Mouse (Mus musculus): ENCODE data around the gene Trir. TPM values are rescaled to one million over a fixed set of nuclear protein-coding genes. Genes with fewer than 3 reads are reported as not detected.

Gene Trir
- polyA plus RNA-seq, 1 experiment from 2014 or later: 63.4 TPM

DNA sequence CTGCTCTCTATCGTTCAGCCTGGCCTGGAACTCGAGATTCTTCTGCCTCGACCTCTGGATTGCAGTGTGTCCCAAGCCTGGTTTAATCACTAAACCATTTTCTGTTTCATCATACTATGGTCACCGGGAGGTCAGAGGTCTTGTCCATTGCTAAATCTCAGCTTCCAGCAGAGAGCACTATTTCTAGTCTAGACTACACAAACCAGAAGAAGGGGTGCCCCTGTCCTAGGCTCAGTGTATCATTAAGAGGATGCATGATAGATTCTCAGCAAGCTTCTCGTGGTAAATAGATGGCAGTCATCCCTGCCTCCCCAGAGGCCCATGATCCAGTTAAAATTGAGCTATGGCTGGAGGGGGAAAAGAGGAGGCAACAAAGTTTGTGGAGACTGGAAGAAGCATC lies 44.4 kb downstream of the Trir start:
- peaks cover 31% of the 10 kb centered on the region for H3K36me3 ChIP-seq (replicated peaks)
- peak overlapping the region; percentile 97 for H3K4me3 ChIP-seq (replicated peaks)
- no peaks in the 10 kb centered on the region for H3K27me3 ChIP-seq
- ATAC-seq (ENCODE audit: insufficient read depth): peak; percentile 29
- H3K4me1 ChIP-seq (replicated peaks): peaks cover 62% of the 10 kb centered on the region
- peak overlapping the region; percentile 88; the same call in 1 of the 2 replicates for H3K9ac ChIP-seq
- H3K9me3 ChIP-seq (replicated peaks): no peaks in the 10 kb centered on the region
- WGBS (ENCODE audit: insufficient replicate concordance): 54% methylated on average over 5 of the region's 5 CpGs
- peak overlapping the region; percentile 82 for H3K4me2 ChIP-seq
- peak overlapping the region; percentile 94 for H3K27ac ChIP-seq (replicated peaks)

DNA sequence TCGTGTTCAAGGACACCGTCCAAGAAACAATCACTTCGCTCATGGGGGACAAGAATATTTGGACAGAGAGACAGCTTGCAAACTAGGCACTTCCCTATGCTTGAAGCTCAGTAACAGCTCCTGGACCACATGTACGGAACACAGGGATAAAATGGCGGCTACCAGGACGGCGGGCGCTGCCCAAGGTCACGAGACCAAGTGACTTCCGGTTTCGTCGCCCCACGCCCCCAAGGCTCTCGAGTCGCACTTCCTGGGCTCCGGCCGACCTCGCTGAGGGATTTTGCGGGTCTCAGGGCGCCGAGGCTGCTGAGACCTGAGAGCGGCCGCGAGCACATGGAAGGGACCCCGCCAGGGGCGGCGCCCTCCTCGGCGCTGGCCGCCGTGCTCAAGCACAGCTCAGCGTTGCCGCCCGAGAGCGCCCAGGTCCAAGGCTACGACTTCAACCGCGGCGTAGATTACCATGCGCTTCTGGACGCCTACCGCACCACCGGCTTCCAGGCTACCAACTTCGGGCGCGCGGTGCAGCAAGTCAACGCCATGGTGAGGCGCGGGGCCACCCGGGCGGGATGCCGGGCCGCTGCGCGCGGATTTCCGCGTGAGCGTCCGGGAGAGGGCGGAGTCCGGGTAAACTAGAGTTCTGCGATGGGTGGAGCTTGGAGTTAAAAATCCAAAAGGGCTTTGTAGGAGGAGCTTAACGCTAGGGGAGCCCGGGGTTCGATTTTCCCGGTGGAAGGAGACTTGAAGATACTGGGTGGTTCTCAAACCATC lies 45.1 kb downstream of the Trir start, which contains the start of gene Dhps:
TSS of gene Dhps (plus strand) at position 244 of the 768 bp plus-strand sequence.
- under 1% methylated on average over 68 of the region's 68 CpGs for WGBS (ENCODE audit: insufficient replicate concordance)
- no peaks in the 10 kb centered on the region for H3K27me3 ChIP-seq
- peaks cover 62% of the 10 kb centered on the region for H3K4me1 ChIP-seq (replicated peaks)

DNA sequence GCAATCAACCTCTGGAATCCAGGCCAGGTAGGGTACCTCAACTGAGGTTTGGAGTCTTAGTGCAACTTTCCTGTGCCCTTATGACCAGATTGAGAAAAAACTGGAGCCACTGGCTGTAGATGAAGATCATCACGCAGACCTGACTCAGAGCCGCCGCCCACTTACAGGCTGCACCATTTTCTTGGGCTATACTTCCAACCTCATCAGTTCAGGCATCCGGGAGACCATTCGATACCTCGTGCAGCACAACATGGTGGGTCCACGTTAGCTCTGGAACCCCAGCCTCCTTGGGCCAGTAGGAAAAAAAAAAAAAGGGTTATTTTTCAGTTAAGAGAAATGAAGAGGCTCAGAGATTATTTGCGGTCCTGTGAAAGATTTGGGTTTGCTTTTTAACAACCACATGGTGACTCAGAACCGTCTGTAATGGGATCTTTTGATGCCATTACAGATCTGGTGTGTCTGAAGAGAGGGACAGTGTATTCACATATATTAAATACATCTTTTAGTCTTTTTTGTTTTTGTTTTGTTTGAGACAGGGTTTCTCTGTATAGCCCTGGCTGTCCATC lies 45.8 kb downstream of the Trir start:
- Histone ChIP-seq H3K9ac (peak overlapping the region; percentile 88), H3K4me1 (replicated peaks) (peaks cover 70% of the 10 kb centered on the region), H3K4me3 (replicated peaks) (peak overlapping the region; percentile 97), H3K9me3 (replicated peaks) (no peaks in the 10 kb centered on the region), H3K27ac (replicated peaks) (peak overlapping the region; percentile 94), H3K36me3 (replicated peaks) (peaks cover 42% of the 10 kb centered on the region), H3K4me2 (peak overlapping the region; percentile 82), H3K27me3 (no peaks in the 10 kb centered on the region)
- ATAC-seq (ENCODE audit: insufficient read depth): no peak
- 31% methylated on average over 9 of the region's 9 CpGs for WGBS (ENCODE audit: insufficient replicate concordance)

More for the DNA sequence above, 45.1 kb downstream of the Trir start, which contains the start of gene Dhps:
- Histone ChIP-seq H3K27ac (replicated peaks) (peak within 1 kb of the TSS; percentile 94), H3K36me3 (replicated peaks) (peaks cover 37% of the 10 kb centered on the region), H3K4me3 (replicated peaks) (peak within 1 kb of the TSS; percentile 97), H3K9me3 (replicated peaks) (no peaks in the 10 kb centered on the region), H3K4me2 (peak within 1 kb of the TSS; percentile 82), H3K9ac (peak within 1 kb of the TSS; percentile 88)
- ATAC-seq (ENCODE audit: insufficient read depth): peak; percentile 81

- WGBS (ENCODE audit: insufficient replicate concordance): 84% methylated on average over 15 of the region's 15 CpGs
- Histone ChIP-seq H3K4me2 (peak overlapping the region; percentile 82), H3K27me3 (no peaks in the 10 kb centered on the region), H3K4me3 (replicated peaks) (no peak overlapping the region), H3K9me3 (replicated peaks) (no peaks in the 10 kb centered on the region), H3K9ac (no peak overlapping the region), H3K36me3 (replicated peaks) (peaks cover 47% of the 10 kb centered on the region), H3K27ac (replicated peaks) (no peak overlapping the region), H3K4me1 (replicated peaks) (peaks cover 74% of the 10 kb centered on the region)
- no peak for ATAC-seq (ENCODE audit: insufficient read depth)
Measured at GRCm38 (mm10) chr8:85073041-85073612, 46.5 kb downstream of the Trir start.

GRCm38 (mm10) chr8:85074167-85074566 lies 47.5 kb downstream of the Trir start:
- Histone ChIP-seq H3K9me3 (replicated peaks) (no peaks in the 10 kb centered on the region), H3K4me1 (replicated peaks) (peaks cover 83% of the 10 kb centered on the region), H3K4me3 (replicated peaks) (no peak overlapping the region), H3K9ac (no peak overlapping the region), H3K4me2 (no peak overlapping the region), H3K36me3 (replicated peaks) (peaks cover 55% of the 10 kb centered on the region), H3K27me3 (no peaks in the 10 kb centered on the region), H3K27ac (replicated peaks) (0 out of 2 replicates have a peak overlapping the region, but pooled peaks have one; percentile 73)
- WGBS (ENCODE audit: insufficient replicate concordance): 79% methylated on average over 10 of the region's 10 CpGs
- ATAC-seq (ENCODE audit: insufficient read depth): no peak

DNA sequence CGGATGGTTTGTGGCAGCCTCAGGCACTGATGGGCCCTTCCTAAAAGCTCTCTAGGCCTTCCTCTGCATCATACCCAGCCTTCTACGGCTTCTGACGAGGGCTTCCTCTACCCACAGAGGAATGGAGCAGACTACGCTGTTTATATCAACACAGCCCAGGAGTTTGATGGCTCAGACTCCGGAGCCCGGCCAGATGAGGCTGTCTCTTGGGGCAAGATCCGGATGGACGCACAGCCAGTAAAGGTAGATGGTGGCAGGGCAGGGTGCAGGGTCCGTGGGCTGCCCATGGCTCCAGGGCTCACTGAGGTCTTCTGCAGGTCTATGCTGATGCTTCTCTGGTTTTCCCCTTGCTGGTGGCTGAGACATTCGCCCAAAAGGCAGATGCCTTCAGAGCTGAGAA lies 48.0 kb downstream of the Trir start:
- Histone ChIP-seq H3K27ac (replicated peaks) (peak overlapping the region; percentile 73; the same call in 1 of the 2 replicates), H3K4me1 (replicated peaks) (peaks cover 85% of the 10 kb centered on the region), H3K4me2 (no peak overlapping the region), H3K36me3 (replicated peaks) (peaks cover 55% of the 10 kb centered on the region), H3K27me3 (no peaks in the 10 kb centered on the region), H3K9me3 (replicated peaks) (no peaks in the 10 kb centered on the region), H3K9ac (no peak overlapping the region), H3K4me3 (replicated peaks) (no peak overlapping the region)
- 79% methylated on average over 10 of the region's 10 CpGs for WGBS (ENCODE audit: insufficient replicate concordance)
- no peak for ATAC-seq (ENCODE audit: insufficient read depth)

GRCm38 (mm10) chr8:85076001-85076400 lies 49.4 kb downstream of the Trir start:
- H3K36me3 ChIP-seq (replicated peaks): peaks cover 55% of the 10 kb centered on the region
- peak overlapping the region; percentile 50 for H3K4me2 ChIP-seq
- peak overlapping the region; percentile 73 for H3K27ac ChIP-seq (replicated peaks)

DNA sequence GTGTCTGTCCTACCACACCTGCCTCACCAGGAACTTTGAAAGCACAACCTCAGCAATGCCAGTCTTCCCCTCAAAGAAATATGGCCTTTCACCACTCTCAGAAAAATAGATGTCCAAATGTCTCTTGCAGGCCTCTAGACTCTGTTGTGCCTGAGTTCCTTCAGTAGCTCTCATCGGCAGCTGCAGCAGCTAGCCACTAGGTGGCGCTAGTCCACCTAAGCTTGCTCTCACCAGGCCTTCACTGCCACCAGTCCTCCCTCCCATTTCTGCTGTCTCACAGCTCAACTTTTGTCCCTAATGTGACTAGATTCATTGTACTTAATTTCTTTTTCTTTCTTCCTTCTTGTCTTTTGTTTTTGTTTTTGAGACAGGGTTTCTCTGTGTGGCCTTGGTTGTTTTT lies 50.4 kb downstream of the Trir start:
- Histone ChIP-seq H3K27me3 (no peaks in the 10 kb centered on the region), H3K4me1 (replicated peaks) (peaks cover 89% of the 10 kb centered on the region), H3K4me3 (replicated peaks) (no peak overlapping the region), H3K27ac (replicated peaks) (peak overlapping the region; percentile 73), H3K9ac (peak overlapping the region; percentile 21; the same call in 1 of the 2 replicates), H3K9me3 (replicated peaks) (no peaks in the 10 kb centered on the region), H3K36me3 (replicated peaks) (peaks cover 55% of the 10 kb centered on the region), H3K4me2 (0 out of 2 replicates have a peak overlapping the region, but pooled peaks have one; percentile 50)
- WGBS (ENCODE audit: insufficient replicate concordance): 0% methylated on average over 2 of the region's 2 CpGs
- ATAC-seq (ENCODE audit: insufficient read depth): peak; percentile 26; the same call in 1 of the 2 replicates

More at GRCm38 (mm10) chr8:85076001-85076400, 49.4 kb downstream of the Trir start:
- Histone ChIP-seq H3K9ac (peak overlapping the region; percentile 45; the same call in 1 of the 2 replicates), H3K27me3 (no peaks in the 10 kb centered on the region), H3K4me3 (replicated peaks) (no peak overlapping the region; the same call in 1 of the 2 replicates), H3K4me1 (replicated peaks) (peaks cover 83% of the 10 kb centered on the region), H3K9me3 (replicated peaks) (no peaks in the 10 kb centered on the region)
- 49% methylated on average over 9 of the region's 9 CpGs for WGBS (ENCODE audit: insufficient replicate concordance)
- ATAC-seq (ENCODE audit: insufficient read depth): peak; percentile 58

Small RNAs within 50 kb of the gene (microRNA-seq; reads per million reads assigned to microRNA genes)
- 1.3 reads per million for gene Mir7070

Other genes starting within 250 kb of the Trir start
- 2.1 and 2.8 TPM in 2 replicates for gene Nfix, start 226.5 kb upstream of the Trir start, polyA plus RNA-seq (2015; fragmentation: Nextera tagmentation; extraction: Ambion mirVana)
- gene Dand5, start 204.0 kb upstream of the Trir start, polyA plus RNA-seq (2015; fragmentation: Nextera tagmentation; extraction: Ambion mirVana): 2.9 and 3.4 TPM in 2 replicates
- gene Gadd45gip1, start 195.3 kb upstream of the Trir start, polyA plus RNA-seq (2015; fragmentation: Nextera tagmentation; extraction: Ambion mirVana): 42.4 and 44.9 TPM in 2 replicates
- 293 and 323 TPM in 2 replicates for gene Rad23a, start 186.2 kb upstream of the Trir start, polyA plus RNA-seq (2015; fragmentation: Nextera tagmentation; extraction: Ambion mirVana)
- gene Calr, start 179.9 kb upstream of the Trir start, polyA plus RNA-seq (2015; fragmentation: Nextera tagmentation; extraction: Ambion mirVana): 471 and 504 TPM in 2 replicates
- gene Farsa, start 169.8 kb upstream of the Trir start, polyA plus RNA-seq (2015; fragmentation: Nextera tagmentation; extraction: Ambion mirVana): 58.8 and 61.9 TPM in 2 replicates
- 50.1 and 55.0 TPM in 2 replicates for gene Syce2, start 154.7 kb upstream of the Trir start, polyA plus RNA-seq (2015; fragmentation: Nextera tagmentation; extraction: Ambion mirVana)
- gene Gcdh, start 132.9 kb upstream of the Trir start, polyA plus RNA-seq (2015; fragmentation: Nextera tagmentation; extraction: Ambion mirVana): 55.1 and 67.9 TPM in 2 replicates
- 443 and 534 TPM in 2 replicates for gene Klf1, start 124.9 kb upstream of the Trir start, polyA plus RNA-seq (2015; fragmentation: Nextera tagmentation; extraction: Ambion mirVana)
- 11.4 and 12.7 TPM in 2 replicates for gene Dnase2a, start 118.3 kb upstream of the Trir start, polyA plus RNA-seq (2015; fragmentation: Nextera tagmentation; extraction: Ambion mirVana)
- gene Mast1, start 89.5 kb upstream of the Trir start, polyA plus RNA-seq (2015; fragmentation: Nextera tagmentation; extraction: Ambion mirVana): 0.06 and 0.23 TPM in 2 replicates
- 0.18 and 0.40 TPM in 2 replicates for gene Rtbdn, start 79.8 kb upstream of the Trir start, polyA plus RNA-seq (2015; fragmentation: Nextera tagmentation; extraction: Ambion mirVana)
- not detected in 2 replicates for gene Gm49661, start 57.4 kb upstream of the Trir start, polyA plus RNA-seq (2015; fragmentation: Nextera tagmentation; extraction: Ambion mirVana)
- 1,960 and 2,082 TPM in 2 replicates for gene Prdx2, start 57.2 kb upstream of the Trir start, polyA plus RNA-seq (2015; fragmentation: Nextera tagmentation; extraction: Ambion mirVana)
- gene Rnaseh2a, start 57.1 kb upstream of the Trir start, polyA plus RNA-seq (2015; fragmentation: Nextera tagmentation; extraction: Ambion mirVana): 101 TPM in 2 replicates
- 18.2 and 22.1 TPM in 2 replicates for gene Junb, start 48.1 kb upstream of the Trir start, polyA plus RNA-seq (2015; fragmentation: Nextera tagmentation; extraction: Ambion mirVana)
- 6.5 and 8.6 TPM in 2 replicates for gene Hook2, start 36.2 kb upstream of the Trir start, polyA plus RNA-seq (2015; fragmentation: Nextera tagmentation; extraction: Ambion mirVana)
- not detected in 2 replicates for gene Best2, start 12.3 kb upstream of the Trir start, polyA plus RNA-seq (2015; fragmentation: Nextera tagmentation; extraction: Ambion mirVana)
- gene Asna1, start 1.5 kb upstream of the Trir start, polyA plus RNA-seq (2015; fragmentation: Nextera tagmentation; extraction: Ambion mirVana): 59.7 and 59.9 TPM in 2 replicates
- 19.3 and 20.5 TPM in 2 replicates for gene Tnpo2, start 10.1 kb downstream of the Trir start, polyA plus RNA-seq (2015; fragmentation: Nextera tagmentation; extraction: Ambion mirVana)
- gene Fbxw9, start 33.2 kb downstream of the Trir start, polyA plus RNA-seq (2015; fragmentation: Nextera tagmentation; extraction: Ambion mirVana): 9.9 and 11.0 TPM in 2 replicates
- 0.45 TPM in 1 of 2 replicates, not detected in the other for gene Gm5741, start 41.2 kb downstream of the Trir start, polyA plus RNA-seq (2015; fragmentation: Nextera tagmentation; extraction: Ambion mirVana)
- gene Dhps, start 44.9 kb downstream of the Trir start, polyA plus RNA-seq (2015; fragmentation: Nextera tagmentation; extraction: Ambion mirVana): 28.4 and 28.7 TPM in 2 replicates
- gene Wdr83os, start 53.9 kb downstream of the Trir start, polyA plus RNA-seq (2015; fragmentation: Nextera tagmentation; extraction: Ambion mirVana): 55.6 and 58.5 TPM in 2 replicates
- 21.6 and 26.5 TPM in 2 replicates for gene Wdr83, start 54.5 kb downstream of the Trir start, polyA plus RNA-seq (2015; fragmentation: Nextera tagmentation; extraction: Ambion mirVana)
- 29.9 and 33.2 TPM in 2 replicates for gene Man2b1, start 56.4 kb downstream of the Trir start, polyA plus RNA-seq (2015; fragmentation: Nextera tagmentation; extraction: Ambion mirVana)
- 2.1 and 2.8 TPM in 2 replicates for gene Zfp791, start 96.3 kb downstream of the Trir start, polyA plus RNA-seq (2015; fragmentation: Nextera tagmentation; extraction: Ambion mirVana)
- gene Cks1brt, start 125.1 kb downstream of the Trir start, polyA plus RNA-seq (2015; fragmentation: Nextera tagmentation; extraction: Ambion mirVana): not detected in 2 replicates
- gene Olfr371, start 199.2 kb downstream of the Trir start, polyA plus RNA-seq (2015; fragmentation: Nextera tagmentation; extraction: Ambion mirVana): not detected in 2 replicates